Comparison of ENCODE assay signal across 8 mouse cellular contexts in genomic region chr16:23223871-23224469, GRCm38 (mm10). TPM values are rescaled to one million over a fixed set of nuclear protein-coding genes. Genes with fewer than 3 reads are reported as not detected.
DNase-seq lines count a peak whose midpoint lies in the region; ATAC-seq lines count a peak whose summit lies in the region.

No protein-coding gene starts in this region.

- intact Hi-C loops in heart, postnatal 10 days (cut with DNase I) = loop anchor here (2.0 to 5.0 kb wide), 2 partner anchors 57 to 73 kb away; no protein-coding TSS in a partner anchor

- H3K4me3 ChIP-seq in heart, embryonic 14.5 days (ENCODE audit: control insufficient read depth in 1 of 2, insufficient read depth in 1 of 2, low read depth in 1 of 2, low read length in 2 of 2) = 0 out of 4 replicates have a peak overlapping the region, but pooled peaks of 1 of the 2 experiments have one; percentile 71
- H3K4me3 ChIP-seq in forebrain, embryonic 16.5 days (replicated peaks; ENCODE audit: low read length) = peak overlapping the region; percentile 96
- H3K4me3 ChIP-seq in liver, embryonic 16.5 days (ENCODE audit: low read depth, low read length) = no peak overlapping the region

- H3K27ac ChIP-seq in heart, embryonic 14.5 days (replicated peaks in 1 of 2; ENCODE audit: control insufficient read depth in 1 of 2, insufficient read depth in 1 of 2, low read depth in 2 of 2, low read length in 2 of 2) = peak overlapping the region in 1 of 2 experiments; percentile 83; a peak in 3 of 4 replicates
- peak overlapping the region; percentile 80 for H3K27ac ChIP-seq in forebrain, embryonic 16.5 days (ENCODE audit: low read length)
- H3K27ac ChIP-seq in liver, embryonic 16.5 days (ENCODE audit: low read length) = no peak overlapping the region

- H3K9me3 ChIP-seq in heart, embryonic 14.5 days (ENCODE audit: control insufficient read depth, low read length) = no peaks in the 10 kb centered on the region
- no peaks in the 10 kb centered on the region for H3K9me3 ChIP-seq in forebrain, embryonic 16.5 days (ENCODE audit: control insufficient read depth, low read length)
- no peaks in the 10 kb centered on the region for H3K9me3 ChIP-seq in liver, embryonic 16.5 days (replicated peaks; ENCODE audit: control insufficient read depth, low read length)

- DNase-seq in heart, postnatal 10 days = no peak
- DNase-seq in thymus, postnatal 25 days = peak; percentile 31
- DNase-seq in adipocyte (ENCODE audit: low spot score) = no peak
- DNase-seq in kidney, adult 11 months = no peak

- peaks cover 4 to 10% of the 10 kb centered on the region in 2 experiments for H3K4me1 ChIP-seq in heart, embryonic 14.5 days (ENCODE audit: control insufficient read depth in 2 of 2, insufficient read depth in 2 of 2, low read length in 2 of 2)
- H3K4me1 ChIP-seq in forebrain, embryonic 16.5 days (replicated peaks; ENCODE audit: control insufficient read depth, insufficient read depth, low read length) = peaks cover 24% of the 10 kb centered on the region
- no peaks in the 10 kb centered on the region; the same call in 1 of the 2 replicates for H3K4me1 ChIP-seq in liver, embryonic 16.5 days (ENCODE audit: control insufficient read depth, low read depth, low read length)

- H3K27me3 ChIP-seq in heart, embryonic 14.5 days (ENCODE audit: control insufficient read depth, insufficient read depth, low read length) = peaks cover 11% of the 10 kb centered on the region
- H3K27me3 ChIP-seq in forebrain, embryonic 16.5 days (replicated peaks; ENCODE audit: control insufficient read depth, insufficient read depth, low read length) = no peaks in the 10 kb centered on the region
- H3K27me3 ChIP-seq in liver, embryonic 16.5 days (ENCODE audit: control insufficient read depth, insufficient read depth, low read depth, low read length) = peaks cover 44% of the 10 kb centered on the region

- no peak for ATAC-seq in heart, embryonic 14.5 days (ENCODE audit: insufficient number of reproducible peaks, insufficient read depth, low FRiP score, low read depth)
- ATAC-seq in CD4-positive, CD25-positive, alpha-beta regulatory T cell, adult 4 months = peak; percentile 4
- ATAC-seq in forebrain, embryonic 16.5 days = no peak
- ATAC-seq in liver, embryonic 16.5 days (ENCODE audit: low read depth) = no peak

- WGBS in heart, embryonic 14.5 days = 27% methylated on average over 12 of the region's 12 CpGs
- WGBS in forebrain, embryonic 16.5 days = 34% methylated on average over 12 of the region's 12 CpGs
- WGBS in liver, embryonic 16.5 days (ENCODE audit: insufficient replicate concordance) = 18% methylated on average over 12 of the region's 12 CpGs

- peak overlapping the region; percentile 3; the same call in 1 of the 2 replicates for H3K9ac ChIP-seq in heart, embryonic 14.5 days (ENCODE audit: low read length)
- H3K9ac ChIP-seq in forebrain, embryonic 16.5 days (replicated peaks; ENCODE audit: low read depth, low read length) = no peak overlapping the region; the same call in none of the 2 replicates
- H3K9ac ChIP-seq in liver, embryonic 16.5 days (ENCODE audit: low read depth, low read length) = no peak overlapping the region

- H3K4me2 ChIP-seq in heart, embryonic 14.5 days (ENCODE audit: low read length) = peak overlapping the region; percentile 87
- H3K4me2 ChIP-seq in forebrain, embryonic 16.5 days (ENCODE audit: low read length) = peak overlapping the region; percentile 87
- H3K4me2 ChIP-seq in liver, embryonic 16.5 days (ENCODE audit: low read depth, low read length) = 0 out of 2 replicates have a peak overlapping the region, but pooled peaks have one; percentile 68

- no peaks in the 10 kb centered on the region for H3K36me3 ChIP-seq in heart, embryonic 14.5 days (ENCODE audit: control insufficient read depth, insufficient read depth, low read length)
- H3K36me3 ChIP-seq in forebrain, embryonic 16.5 days (ENCODE audit: control insufficient read depth, insufficient read depth) = no peaks in the 10 kb centered on the region
- H3K36me3 ChIP-seq in liver, embryonic 16.5 days (ENCODE audit: control insufficient read depth, insufficient read depth) = no peaks in the 10 kb centered on the region

RNA-seq across cellular contexts. Expression of gene St6gal1, which starts 0.6 kb away (rescaled TPM):
- polyA plus RNA-seq in heart, embryonic 14.5 days (2014; fragmentation: Nextera tagmentation; extraction: Ambion mirVana) = 16.2 and 16.7 TPM in 2 replicates
- total RNA-seq in heart, postnatal 10 days (2021) = 10 to 100 TPM; 14.4 to 17.9 TPM
- 10 to 100 TPM; 70.1 to 99.5 TPM for polyA plus RNA-seq in CD4-positive, CD25-positive, alpha-beta regulatory T cell, adult 4 months (2017; shearing (Covaris generic))
- polyA plus RNA-seq in forebrain, embryonic 16.5 days (2015; fragmentation: Nextera tagmentation; extraction: Ambion mirVana) = 50.4 and 61.7 TPM in 2 replicates
- 16.7 and 21.1 TPM in 2 replicates for polyA plus RNA-seq in liver, embryonic 16.5 days (2015; fragmentation: Nextera tagmentation; extraction: Ambion mirVana)
